Mouse (Mus musculus) lung, adult 2 months (tissue): ENCODE data around the gene Galnt17.

Experiments
- CTCF ChIP-seq: fragments of 200-500 bp; IDR thresholded peaks from 2 replicates; pipeline ENCODE4 v1.5.1; 2011; ENCODE audit warnings: mild to moderate bottlenecking, low read length, control low read depth; ENCODE audit not compliant: insufficient read depth
- POLR2A ChIP-seq: fragments of 200-500 bp; IDR thresholded peaks from 2 replicates; pipeline ENCODE4 v1.6.1; 2011; ENCODE audit warnings: low read depth, mild to moderate bottlenecking, control low read depth, low read length, borderline replicate concordance; ENCODE audit errors: extremely low read depth

- TF ChIP-seq CTCF (no peak), POLR2A (no peak)
Observed at GRCm38 (mm10) chr5:131277227-131277626, 31.1 kb downstream of the Galnt17 start.
